Mouse (Mus musculus): ENCODE results near the gene Lasp1.

DNA sequence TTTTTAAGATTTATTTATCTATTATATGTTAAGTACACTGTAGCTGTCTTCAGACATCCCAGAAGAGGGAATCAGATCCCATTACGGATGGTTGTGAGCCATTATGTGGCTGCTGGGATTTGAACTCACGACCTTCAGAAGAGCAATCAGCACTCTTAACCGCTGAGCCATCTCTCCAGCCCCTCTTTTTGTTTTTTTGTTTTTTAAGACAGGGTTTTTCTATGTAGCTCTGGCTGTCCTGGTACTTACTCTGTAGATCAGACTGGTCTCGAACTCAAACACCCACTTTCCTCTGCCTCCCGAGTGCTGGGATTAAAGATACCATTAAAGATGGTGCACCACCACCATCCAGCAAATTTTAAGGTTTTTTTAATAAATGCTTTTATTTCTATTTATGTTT lies 66.6 kb downstream of the Lasp1 start:
- TF ChIP-seq CTCF (IDR thresholded peaks at IDR 0.05; ENCODE audit: low read depth, low read length) (no peak), GATA1 (IDR thresholded peaks at IDR 0.05; ENCODE audit: borderline replicate concordance, low read length) (no peak)

All from G1E (cell line).